27 mouse cellular contexts compared by ENCODE assay signal in the genomic region with DNA sequence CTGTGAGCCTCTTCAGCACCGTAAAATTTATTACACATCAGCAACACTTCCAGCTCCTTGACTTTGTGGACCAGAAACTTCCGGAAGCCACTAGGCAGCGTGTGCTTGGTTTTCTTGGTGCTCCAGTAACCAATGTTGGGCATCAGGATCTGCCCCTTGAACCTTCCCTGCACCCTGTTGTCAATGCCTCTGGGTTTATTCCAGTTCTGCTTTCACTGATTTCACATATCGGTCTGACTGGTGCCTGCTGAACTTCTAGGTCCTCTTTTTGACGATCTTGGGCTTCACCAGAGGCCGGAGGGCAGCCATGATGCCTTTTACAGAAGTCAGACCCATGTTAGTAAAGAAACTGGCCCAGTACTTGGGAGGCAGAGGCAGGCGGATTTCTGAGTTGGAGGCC. TPM values are rescaled to one million over a fixed set of nuclear protein-coding genes. Genes with fewer than 3 reads are reported as not detected.
DNase-seq lines count a peak whose midpoint lies in the region; ATAC-seq and TF ChIP-seq lines count a peak whose summit lies in the region.
"Had no signal": no experiment of that assay in that cellular context is flagged by ENCODE, and none has a peak within 500 bp of the region (broad histone marks: within the 10 kb centered on the region; RNA-seq: fewer than 3 reads in every experiment).

No protein-coding gene starts in this region.

- no peaks in the 10 kb centered on the region for H3K79me2 ChIP-seq in liver, adult 2 months (ENCODE audit: control insufficient read depth, insufficient read depth, low read length)

- DNase-seq in liver, adult 2 months (ENCODE audit: extremely low read depth, low read depth, low spot score) = peak; percentile 13
- no peak for DNase-seq in layer of hippocampus, postnatal 36 days
- no peak for DNase-seq in adrenal gland, postnatal 4 days (ENCODE audit: low spot score in 2 of 2)
- DNase-seq: adrenal gland, adult 8-10 months; adrenal gland, postnatal 14 days; adrenal gland, postnatal 36 days; cerebellum, adult 11 months; cerebellum, adult 18-20 months; cerebellum, adult 8-10 months; cerebellum, adult 9-11 months; cerebellum, postnatal 14 days; cerebellum, postnatal 36 days; embryo, embryonic 11 days had no signal

- no peaks in the 10 kb centered on the region for H3K9me3 ChIP-seq in liver, embryonic 12.5 days (replicated peaks)
- H3K9me3 ChIP-seq: embryonic facial prominence, embryonic 13.5 days; embryonic facial prominence, embryonic 15.5 days had no signal

- H3K4me2 ChIP-seq in liver, embryonic 12.5 days = no peak overlapping the region
- H3K4me2 ChIP-seq: embryonic facial prominence, embryonic 13.5 days; embryonic facial prominence, embryonic 15.5 days; forebrain, embryonic 12.5 days had no signal

- no peaks in the 10 kb centered on the region for H3K27me3 ChIP-seq in liver, adult 2 months (ENCODE audit: control insufficient read depth, insufficient read depth, low read length)
- H3K27me3 ChIP-seq in liver, embryonic 12.5 days (replicated peaks) = no peaks in the 10 kb centered on the region
- H3K27me3 ChIP-seq: embryonic facial prominence, embryonic 13.5 days; embryonic facial prominence, embryonic 15.5 days; forebrain, embryonic 12.5 days; Patski had no signal

- 89% methylated on average over 7 of the region's 7 CpGs for WGBS in liver, adult 2 months
- 66% methylated on average over 7 of the region's 7 CpGs for WGBS in liver, embryonic 12.5 days (ENCODE audit: insufficient replicate concordance)

- no peak overlapping the region for H3K4me3 ChIP-seq in liver, adult 2 months (ENCODE audit: insufficient read depth, low read depth, low read length)
- H3K4me3 ChIP-seq in liver, embryonic 12.5 days = no peak overlapping the region
- H3K4me3 ChIP-seq: embryonic facial prominence, embryonic 13.5 days; embryonic facial prominence, embryonic 15.5 days; erythroblast, embryonic 14.5 days; forebrain, embryonic 10.5 days; forebrain, embryonic 12.5 days had no signal

- peaks cover 7% of the 10 kb centered on the region; the same call in 1 of the 2 replicates for H3K4me1 ChIP-seq in liver, adult 2 months (ENCODE audit: control insufficient read depth, insufficient read depth, low read length)
- peaks cover 14% of the 10 kb centered on the region for H3K4me1 ChIP-seq in liver, embryonic 12.5 days
- H3K4me1 ChIP-seq: embryonic facial prominence, embryonic 13.5 days; embryonic facial prominence, embryonic 15.5 days; forebrain, embryonic 10.5 days; forebrain, embryonic 12.5 days had no signal

- TF ChIP-seq CTCF in liver, adult 2 months (IDR thresholded peaks at IDR 0.05; ENCODE audit: low read depth, low read length) = no peak

- H3K9ac ChIP-seq in liver, adult 2 months (ENCODE audit: low read depth, low read length) = no peak overlapping the region
- no peak overlapping the region for H3K9ac ChIP-seq in liver, embryonic 12.5 days
- H3K9ac ChIP-seq: embryonic facial prominence, embryonic 13.5 days; embryonic facial prominence, embryonic 15.5 days; forebrain, embryonic 12.5 days had no signal

- H3K36me3 ChIP-seq in liver, adult 2 months (ENCODE audit: control insufficient read depth, insufficient read depth, low read length) = no peaks in the 10 kb centered on the region
- no peaks in the 10 kb centered on the region for H3K36me3 ChIP-seq in liver, embryonic 12.5 days
- H3K36me3 ChIP-seq: embryonic facial prominence, embryonic 13.5 days; embryonic facial prominence, embryonic 15.5 days; forebrain, embryonic 10.5 days; forebrain, embryonic 12.5 days had no signal

- no peak for ATAC-seq in liver, embryonic 12.5 days
- ATAC-seq in megakaryocyte, adult 5-6 weeks (ENCODE audit: poor library complexity, severe bottlenecking) = peak; percentile 69
- ATAC-seq in monocyte, adult 5-6 weeks (replicated peaks; ENCODE audit: insufficient number of reproducible peaks, low FRiP score, low TSS enrichment, poor library complexity, severe bottlenecking) = peak; percentile 54
- ATAC-seq: activated CD4-positive, CD25-positive, alpha-beta regulatory T cell, adult 4 months; forebrain, embryonic 14.5 days; forebrain, embryonic 16.5 days; Patski had no signal

- H3K27ac ChIP-seq in liver, adult 2 months (replicated peaks; ENCODE audit: insufficient read depth, low read depth, low read length) = no peak overlapping the region
- H3K27ac ChIP-seq in liver, embryonic 12.5 days = no peak overlapping the region
- H3K27ac ChIP-seq: embryonic facial prominence, embryonic 13.5 days; embryonic facial prominence, embryonic 15.5 days; forebrain, embryonic 10.5 days; forebrain, embryonic 12.5 days had no signal

- TF ChIP-seq POLR2A in liver, adult 2 months (IDR thresholded peaks at IDR 0.05; ENCODE audit: extremely low read depth, insufficient read depth, low read length) = no peak

RNA-seq across cellular contexts. Expression of a gene that starts 22.5 kb away (rescaled TPM):
- total RNA-seq in liver, adult 2 months (2014; rRNA removed) = 158 and 176 TPM in 2 replicates
- 35.1 and 41.7 TPM in 2 replicates for polyA plus RNA-seq in liver, adult 2 months (2012; rRNA removed)
- 12.0 and 13.2 TPM in 2 replicates for polyA plus RNA-seq in liver, embryonic 12.5 days (2016; fragmentation: Nextera tagmentation; extraction: Ambion mirVana)
- total RNA-seq in megakaryocyte, adult 5-6 weeks (2015) = 0.07 and 1.8 TPM in 2 replicates
- 1.2 and 1.8 TPM in 2 replicates for total RNA-seq in megakaryocyte, adult 5-6 weeks (2017)
- total RNA-seq in monocyte, adult 5-6 weeks (2017) = 0.21 to 3.0 TPM (median 0.39 TPM) in 3 replicates
- total RNA-seq in layer of hippocampus, postnatal 36 days (2021) = 10 to 100 TPM; 12.2 TPM
- total RNA-seq in adrenal gland, postnatal 4 days (2021) = 10 to 100 TPM; 79.8 to 88.2 TPM
- total RNA-seq: MEL had no signal
- polyA plus RNA-seq: erythroblast, embryonic 14.5 days had no signal

RNA-seq across cellular contexts. Expression of a gene that starts 48.6 kb away (rescaled TPM):
- 0.46 and 0.67 TPM in 2 replicates for total RNA-seq in liver, adult 2 months (2014; rRNA removed)
- polyA plus RNA-seq in liver, adult 2 months (2012; rRNA removed) = 0.02 and 0.24 TPM in 2 replicates
- polyA plus RNA-seq in liver, embryonic 12.5 days (2016; fragmentation: Nextera tagmentation; extraction: Ambion mirVana) = 2.1 and 2.5 TPM in 2 replicates
- total RNA-seq in megakaryocyte, adult 5-6 weeks (2015) = 19.3 and 28.2 TPM in 2 replicates
- total RNA-seq in megakaryocyte, adult 5-6 weeks (2017) = 13.2 and 21.6 TPM in 2 replicates
- total RNA-seq in monocyte, adult 5-6 weeks (2017) = 78.3 to 278 TPM (median 108 TPM) in 3 replicates
- total RNA-seq in layer of hippocampus, postnatal 36 days (2021) = under 1 TPM; 0.46 to 0.67 TPM
- total RNA-seq in adrenal gland, postnatal 4 days (2021) = under 1 TPM; 0.65 to 0.67 TPM
- total RNA-seq: MEL had no signal
- polyA plus RNA-seq: C2C12; erythroblast, embryonic 14.5 days; Patski had no signal

Comparison
In these comparisons a context has a peak if more than half of its experiments do, and no peak if none do; other contexts are left out.
1. RNA of a gene that starts 22.5 kb away (total RNA-seq): 158 to 176 TPM in liver, adult 2 months and 79.8 to 88.2 TPM in adrenal gland, postnatal 4 days; 12.2 TPM in layer of hippocampus, postnatal 36 days, 0.21 to 3.0 TPM in monocyte, adult 5-6 weeks and 0.07 to 1.8 TPM in megakaryocyte, adult 5-6 weeks; every median in the first group is over 4 times any median in the second.